Mouse (Mus musculus) olfactory bulb, adult 2 months (tissue): ENCODE measurements around the gene Ppargc1a. TPM values are rescaled to one million over a fixed set of nuclear protein-coding genes. Genes with fewer than 3 reads are reported as not detected.

Experiments used
- H3K27ac ChIP-seq: fragments of 200-500 bp; 2 replicates; pipeline ENCODE4 v1.5.1; 2012; ENCODE audit warnings: low read depth, low read length; ENCODE audit not compliant: insufficient read depth
- H3K4me1 ChIP-seq: fragments of 200-500 bp; 2 replicates; pipeline ENCODE4 v1.6.1; 2012; ENCODE audit warnings: low read length; ENCODE audit not compliant: control insufficient read depth, insufficient read depth
- H3K4me3 ChIP-seq: fragments of 200-500 bp; 2 replicates; pipeline ENCODE4 v1.5.1; 2012; ENCODE audit warnings: mild to moderate bottlenecking, low read depth, low read length, moderate library complexity; ENCODE audit not compliant: insufficient read depth
- CTCF ChIP-seq: fragments of 200-500 bp; IDR thresholded peaks from 2 replicates; pipeline ENCODE4 v1.5.1; 2012; ENCODE audit warnings: low read depth, mild to moderate bottlenecking, low read length, moderate library complexity; ENCODE audit not compliant: insufficient read depth
- POLR2A ChIP-seq: fragments of 200-500 bp; IDR thresholded peaks from 2 replicates; pipeline ENCODE4 v1.6.1; 2012; ENCODE audit warnings: mild to moderate bottlenecking, low read depth, low read length, moderate library complexity; ENCODE audit not compliant: insufficient read depth
- WGBS: fragments of 180-500 bp; shearing (Covaris S2); methylation state at CpG from one replicate; pipeline ENCODE4 v1.1.7; 2018; 5-methylcytosine and 5-hydroxymethylcytosine counted together
- polyA plus RNA-seq: library from polyadenylated mRNA; stranded (reverse); fragments of >200 nt; gene quantifications from 2 replicates; pipeline ENCODE4 v1.2.4, GENCODE M21; 2012; ENCODE audit warnings: low replicate concordance; ENCODE audit not compliant: missing spikeins, insufficient read depth, insufficient read length

Gene Ppargc1a
- polyA plus RNA-seq, 1 experiment = not detected

- WGBS = 79% methylated on average over 2 of the region's 2 CpGs
- no peak overlapping the region for H3K27ac ChIP-seq
- H3K4me1 ChIP-seq = peaks cover 3% of the 10 kb centered on the region; the same call in 1 of the 2 replicates
- TF ChIP-seq CTCF (no peak), POLR2A (no peak)
- H3K4me3 ChIP-seq = no peak overlapping the region
Measured at GRCm38 (mm10) chr5:51529444-51529843, 38.1 kb downstream of the Ppargc1a start.

GRCm38 (mm10) chr5:51528165-51528498 is 39.4 kb downstream of the Ppargc1a start:
- H3K27ac ChIP-seq = no peak overlapping the region
- H3K4me3 ChIP-seq = no peak overlapping the region
- peaks cover 3% of the 10 kb centered on the region; the same call in 1 of the 2 replicates for H3K4me1 ChIP-seq
- TF ChIP-seq POLR2A = no peak
- TF ChIP-seq CTCF = no peak

- no peak overlapping the region for H3K4me3 ChIP-seq
- WGBS = 84% methylated on average over 5 of the region's 5 CpGs
Measured at GRCm38 (mm10) chr5:51527498-51528164, 39.9 kb downstream of the Ppargc1a start.

GRCm38 (mm10) chr5:51525858-51526257 is 41.7 kb downstream of the Ppargc1a start:
- no peak overlapping the region for H3K4me3 ChIP-seq
- TF ChIP-seq CTCF (no peak), POLR2A (no peak)
- H3K4me1 ChIP-seq = no peaks in the 10 kb centered on the region
- 93% methylated on average over 2 of the region's 2 CpGs for WGBS
- H3K27ac ChIP-seq = no peak overlapping the region

More at GRCm38 (mm10) chr5:51527498-51528164, 39.9 kb downstream of the Ppargc1a start:
- H3K4me1 ChIP-seq = peaks cover 3% of the 10 kb centered on the region; the same call in 1 of the 2 replicates
- TF ChIP-seq CTCF (no peak), POLR2A (no peak)
- no peak overlapping the region for H3K27ac ChIP-seq

GRCm38 (mm10) chr5:51520807-51521206 is 46.7 kb downstream of the Ppargc1a start:
- 66% methylated on average over 3 of the region's 3 CpGs for WGBS
- H3K4me3 ChIP-seq = no peak overlapping the region
- TF ChIP-seq POLR2A = no peak
- no peak for TF ChIP-seq CTCF
- H3K4me1 ChIP-seq = no peaks in the 10 kb centered on the region
- no peak overlapping the region for H3K27ac ChIP-seq

GRCm38 (mm10) chr5:51517440-51518187 is 49.9 kb downstream of the Ppargc1a start:
- Histone ChIP-seq H3K4me3 (no peak overlapping the region), H3K4me1 (no peaks in the 10 kb centered on the region), H3K27ac (no peak overlapping the region)
- 96% methylated on average over 6 of the region's 6 CpGs for WGBS
- TF ChIP-seq CTCF (no peak), POLR2A (no peak)

- 96% methylated on average over 2 of the region's 2 CpGs for WGBS
- H3K4me3 ChIP-seq = no peak overlapping the region
- no peak for TF ChIP-seq CTCF
- no peak overlapping the region for H3K27ac ChIP-seq
- no peaks in the 10 kb centered on the region for H3K4me1 ChIP-seq
Measured at GRCm38 (mm10) chr5:51504654-51505053, 62.9 kb downstream of the Ppargc1a start.

- TF ChIP-seq CTCF = no peak
- no peak for TF ChIP-seq POLR2A
- Histone ChIP-seq H3K27ac (no peak overlapping the region), H3K4me3 (no peak overlapping the region), H3K4me1 (no peaks in the 10 kb centered on the region)
- WGBS = 89% methylated on average over 9 of the region's 9 CpGs
Measured at GRCm38 (mm10) chr5:51497910-51498517, 69.5 kb downstream of the Ppargc1a start.

- H3K4me1 ChIP-seq = no peaks in the 10 kb centered on the region
- 70% methylated on average over 6 of the region's 6 CpGs for WGBS
- H3K4me3 ChIP-seq = no peak overlapping the region
- TF ChIP-seq POLR2A (no peak), CTCF (no peak)
- H3K27ac ChIP-seq = no peak overlapping the region
Measured at GRCm38 (mm10) chr5:51495446-51495845, 72.1 kb downstream of the Ppargc1a start.
